Mouse (Mus musculus): Measurements from ENCODE around the gene Slc12a7.

DNA sequence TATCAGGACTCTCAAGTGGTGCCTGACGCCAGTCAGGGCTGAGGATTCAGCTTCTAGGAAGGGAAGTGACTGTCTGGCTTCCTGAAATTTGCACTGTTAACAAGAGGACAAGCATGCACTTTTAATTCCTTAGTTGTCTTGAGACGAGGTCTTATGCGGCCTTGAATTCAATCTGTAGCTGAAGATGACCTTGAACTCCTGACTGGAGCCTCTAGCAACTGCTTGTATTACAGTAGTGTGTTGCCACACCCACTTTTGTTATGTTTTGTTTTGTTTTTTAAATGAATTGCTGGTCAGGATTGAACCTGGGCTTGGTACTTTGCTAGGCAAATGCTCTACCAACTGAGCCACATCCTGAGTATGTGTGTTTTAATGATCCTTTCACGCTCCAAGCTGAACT lies 32.5 kb downstream of the Slc12a7 start:
- no peak for TF ChIP-seq CTCF (IDR thresholded peaks at IDR 0.05; ENCODE audit: low read depth)
- TF ChIP-seq EP300 (IDR thresholded peaks at IDR 0.05; ENCODE audit: low read depth) = no peak

Measured in liver, postnatal 0 days (tissue).